Mouse (Mus musculus): ENCODE measurements around the gene Ferd3l. TPM values are rescaled to one million over a fixed set of nuclear protein-coding genes. Genes with fewer than 3 reads are reported as not detected.

Ferd3l gene
- total RNA-seq, 2 experiments from 2014 or later, result not detected

DNA sequence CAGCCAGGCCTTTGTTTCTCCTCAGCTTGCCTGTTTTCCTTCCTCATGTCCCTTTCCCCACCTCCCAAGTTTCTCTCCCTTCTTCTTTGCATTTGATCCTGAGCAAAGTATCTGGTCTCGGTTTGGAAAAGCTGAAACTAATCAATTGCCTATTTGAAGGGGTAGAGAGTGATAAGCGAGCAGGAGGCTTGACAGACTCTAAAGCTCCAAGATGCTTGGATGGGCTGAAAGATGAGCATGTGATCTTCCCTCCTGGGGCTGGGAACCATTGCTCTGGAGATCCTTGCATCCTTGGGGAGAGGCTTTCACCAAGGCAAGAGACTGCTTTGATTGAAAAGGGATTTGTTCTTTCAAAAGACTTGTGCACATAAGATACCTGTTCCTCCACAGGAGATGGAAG is 36.2 kb downstream of the Ferd3l start:
- DNase-seq (ENCODE audit: low spot score in 2 of 2), result no peak

DNA sequence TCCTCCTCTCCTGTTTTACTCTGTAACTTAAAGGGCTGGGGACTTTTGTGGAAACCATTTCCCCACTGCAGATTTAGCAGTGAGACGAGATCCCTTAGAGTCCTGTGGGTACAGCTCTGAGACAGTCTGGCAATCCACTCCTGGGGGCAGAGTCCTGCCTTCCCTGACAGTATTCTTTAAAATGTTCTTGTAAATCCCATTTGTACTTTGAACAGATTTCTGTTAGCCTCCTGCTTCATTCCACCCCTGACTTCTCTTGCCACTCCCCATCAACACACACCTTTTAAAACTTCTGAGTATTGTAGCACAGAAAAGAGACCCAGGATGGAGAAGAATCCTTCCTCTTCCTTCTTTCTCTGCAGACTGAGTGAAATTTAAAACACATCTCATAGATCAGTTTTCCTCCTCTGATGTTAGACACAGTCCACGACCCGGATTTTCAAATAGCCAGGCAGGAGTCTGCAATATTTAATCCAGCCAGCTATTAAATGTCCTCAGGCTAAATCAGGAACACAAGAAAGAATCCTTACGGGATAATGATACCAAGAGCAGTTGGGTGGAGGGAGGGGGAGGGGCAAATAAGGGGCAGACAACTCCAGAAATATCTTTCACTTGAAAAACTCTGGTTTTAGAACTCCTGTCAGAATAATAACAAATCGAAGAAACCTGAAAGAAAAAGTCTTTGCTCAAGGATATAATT is 37.6 kb downstream of the Ferd3l start:
- DNase-seq (ENCODE audit: low spot score in 2 of 2), result no peak

DNA sequence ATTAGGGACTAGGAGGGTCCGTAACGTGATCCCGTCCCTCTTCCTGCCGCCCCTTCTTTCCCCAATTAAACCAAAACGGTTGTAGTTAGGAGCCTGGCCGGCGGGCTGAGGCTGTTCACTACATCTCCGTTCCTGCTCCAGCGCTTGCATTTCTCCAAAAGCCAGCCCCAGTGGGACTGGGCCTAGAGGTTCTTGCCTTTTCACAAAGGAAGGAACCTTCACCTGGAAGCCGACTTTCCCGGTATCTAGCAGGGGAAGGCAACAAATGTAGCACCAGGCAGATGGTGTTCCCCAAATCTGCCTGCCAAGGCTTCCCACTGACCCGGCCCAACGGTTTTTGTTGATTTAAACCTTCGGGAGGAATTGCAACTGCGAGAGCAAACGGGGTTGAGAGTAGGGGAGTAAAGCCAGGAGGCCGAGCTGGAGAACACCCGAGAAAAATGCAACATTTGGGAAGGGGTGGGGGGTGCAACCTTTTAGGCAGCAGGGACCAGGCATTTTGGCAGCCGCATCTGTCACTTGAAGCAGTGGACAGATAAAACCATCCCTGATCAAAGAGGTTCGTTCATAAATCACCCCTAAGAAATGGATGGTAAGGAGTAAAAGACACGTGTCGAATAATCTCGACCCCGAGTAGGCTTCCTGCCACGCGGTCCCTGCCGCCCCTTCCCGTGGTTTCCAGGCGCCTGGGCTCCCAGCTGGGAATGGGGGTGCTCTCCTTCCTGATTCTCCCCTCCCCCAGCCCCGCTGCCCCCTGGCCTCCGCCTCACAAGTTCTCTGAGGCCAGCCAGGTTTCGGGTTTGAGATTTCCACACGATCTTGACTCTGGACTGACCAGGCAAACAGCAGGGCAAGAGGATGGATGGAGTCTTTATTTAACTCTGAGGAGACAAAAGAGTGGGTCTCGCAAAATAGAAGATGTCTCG is 38.5 kb downstream of the Ferd3l start:
- peak in 1 of 2 experiments; percentile 25 for DNase-seq (ENCODE audit: low spot score in 2 of 2)

DNA sequence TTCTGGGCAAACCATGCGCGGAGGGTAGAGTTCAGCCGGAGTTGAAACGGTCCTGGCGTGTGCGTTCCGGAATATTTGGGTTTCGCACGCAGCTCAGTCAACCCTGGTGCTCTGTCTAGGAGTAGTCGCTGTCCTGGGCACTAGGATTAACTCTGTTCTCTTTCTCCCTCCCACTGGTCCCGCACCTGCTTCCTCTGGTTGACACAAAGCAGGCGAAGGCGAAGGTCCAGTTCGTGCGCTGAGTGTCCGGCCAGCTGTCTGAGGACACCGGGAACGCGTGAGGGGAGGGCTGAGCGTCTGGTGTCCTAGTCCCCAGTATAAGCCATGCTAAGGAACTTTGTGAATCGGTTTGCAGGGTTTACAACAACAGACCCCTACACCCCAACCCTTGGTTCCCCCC is 39.3 kb downstream of the Ferd3l start:
- DNase-seq (ENCODE audit: low spot score in 2 of 2), result peak in 1 of 2 experiments; percentile 10

DNA sequence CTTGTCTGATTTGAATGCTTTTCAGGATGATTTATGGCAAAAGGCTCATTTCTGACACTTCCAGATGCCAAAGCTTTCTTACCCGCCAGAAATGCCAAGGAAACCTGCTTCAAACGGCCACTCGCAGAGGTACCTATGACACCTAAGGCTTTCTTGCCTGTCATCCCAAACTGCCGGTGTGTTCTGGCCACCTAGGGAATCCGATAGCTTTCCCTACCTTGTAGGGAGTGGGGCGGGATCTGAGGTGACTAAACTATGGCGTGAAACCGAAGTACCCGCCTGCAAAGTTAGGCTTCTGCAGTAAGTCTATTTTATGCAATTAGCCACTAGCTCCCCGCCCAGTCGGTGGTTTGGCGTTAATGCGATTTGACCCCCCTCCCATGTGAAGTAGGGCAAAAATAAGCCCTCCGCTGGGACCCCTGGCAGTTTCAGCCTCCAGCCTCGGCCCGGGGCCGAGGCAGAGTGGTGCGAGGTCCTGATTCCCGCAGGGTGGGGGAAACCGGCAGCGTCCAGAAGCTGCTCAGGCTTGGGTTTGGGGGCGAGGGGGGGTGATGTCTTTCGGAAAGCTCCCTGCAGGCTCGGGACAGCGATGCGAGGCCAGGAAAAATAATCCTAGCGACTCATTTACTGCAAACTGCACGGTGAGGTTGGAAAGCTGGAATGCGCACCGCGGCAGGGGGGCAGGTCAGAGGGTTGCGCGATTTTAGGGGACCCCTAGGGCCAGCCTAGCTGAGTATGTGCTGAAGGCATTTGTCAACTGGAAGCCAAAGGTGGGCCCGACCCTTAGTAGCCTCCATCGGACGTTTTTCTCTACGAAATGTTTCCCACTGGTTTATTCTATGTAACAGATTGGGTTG is 40.0 kb downstream of the Ferd3l start:
- no peak for DNase-seq (ENCODE audit: low spot score in 2 of 2)

DNA sequence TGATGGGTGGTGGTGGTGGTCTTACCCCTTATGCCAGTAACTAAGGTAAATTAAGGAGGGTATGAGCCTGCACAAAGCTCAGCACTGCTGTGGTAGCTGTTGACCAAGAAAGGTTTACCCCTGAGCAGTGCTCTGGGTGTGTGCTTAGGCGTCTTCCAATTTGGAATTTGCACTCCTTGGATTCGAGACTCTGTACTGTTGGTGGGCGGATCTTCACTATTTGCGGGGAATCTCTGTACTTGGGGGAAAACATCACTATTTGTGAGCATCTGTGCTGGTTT is 40.6 kb downstream of the Ferd3l start:
- DNase-seq (ENCODE audit: low spot score in 2 of 2), result no peak

Other genes starting within 250 kb of the Ferd3l start
- gene Twist1, start 29.2 kb downstream of the Ferd3l start, total RNA-seq (2021), result 1 to 10 TPM in 1 of 2 experiments, under 1 TPM in 1; 0.94 to 1.7 TPM